Mouse (Mus musculus): ENCODE data around the gene Xylb. TPM values are rescaled to one million over a fixed set of nuclear protein-coding genes. Genes with fewer than 3 reads are reported as not detected.

Gene Xylb
- polyA plus RNA-seq, 1 experiment = 1.3 TPM

- H3K4me3 ChIP-seq (ENCODE audit: extremely low read depth, insufficient read depth, insufficient read length) = peak overlapping the region; percentile 92
- no peak for DNase-seq (ENCODE audit: low read depth in 1 of 2, low spot score in 2 of 2)
- peaks cover 8% of the 10 kb centered on the region; the same call in 1 of the 2 replicates for H3K4me1 ChIP-seq (ENCODE audit: control insufficient read depth, insufficient read depth, insufficient read length)
- TF ChIP-seq CTCF (IDR thresholded peaks at IDR 0.05; ENCODE audit: extremely low read depth, insufficient read depth, insufficient read length, insufficient replicate concordance) = no peak
- no peak for TF ChIP-seq POLR2A (IDR thresholded peaks at IDR 0.05; ENCODE audit: low read depth, low read length)
- peak overlapping the region; percentile 75 for H3K27ac ChIP-seq (ENCODE audit: insufficient read depth, low read length)
- H3K36me3 ChIP-seq (ENCODE audit: control insufficient read depth, insufficient read depth, low read length) = peaks cover 14% of the 10 kb centered on the region
- H3K27me3 ChIP-seq (ENCODE audit: control insufficient read depth, insufficient read depth, low read length) = no peaks in the 10 kb centered on the region
- WGBS = 0% methylated on average over 8 of the region's 8 CpGs
Observed at GRCm38 (mm10) chr9:119340212-119340580, 17.0 kb upstream of the Xylb start.

- DNase-seq (ENCODE audit: low read depth in 1 of 2, low spot score in 2 of 2) = peak; percentile 91 to 93
- no peak for TF ChIP-seq CTCF (IDR thresholded peaks at IDR 0.05; ENCODE audit: extremely low read depth, insufficient read depth, insufficient read length, insufficient replicate concordance)
- WGBS = 1% methylated on average over 68 of the region's 68 CpGs
- no peaks in the 10 kb centered on the region for H3K27me3 ChIP-seq (ENCODE audit: control insufficient read depth, insufficient read depth, low read length)
- H3K4me1 ChIP-seq (ENCODE audit: control insufficient read depth, insufficient read depth, insufficient read length) = peaks cover 8% of the 10 kb centered on the region; the same call in 1 of the 2 replicates
- H3K4me3 ChIP-seq (ENCODE audit: extremely low read depth, insufficient read depth, insufficient read length) = peak within 1 kb of the TSS; percentile 92
- H3K36me3 ChIP-seq (ENCODE audit: control insufficient read depth, insufficient read depth, low read length) = peaks cover 21% of the 10 kb centered on the region
- peak within 1 kb of the TSS; percentile 75 for H3K27ac ChIP-seq (ENCODE audit: insufficient read depth, low read length)
Observed at GRCm38 (mm10) chr9:119340909-119341816, 16.0 kb upstream of the Xylb start, which contains the start of gene Myd88. Myd88 (minus strand) TSS chr9:119341411.

DNA sequence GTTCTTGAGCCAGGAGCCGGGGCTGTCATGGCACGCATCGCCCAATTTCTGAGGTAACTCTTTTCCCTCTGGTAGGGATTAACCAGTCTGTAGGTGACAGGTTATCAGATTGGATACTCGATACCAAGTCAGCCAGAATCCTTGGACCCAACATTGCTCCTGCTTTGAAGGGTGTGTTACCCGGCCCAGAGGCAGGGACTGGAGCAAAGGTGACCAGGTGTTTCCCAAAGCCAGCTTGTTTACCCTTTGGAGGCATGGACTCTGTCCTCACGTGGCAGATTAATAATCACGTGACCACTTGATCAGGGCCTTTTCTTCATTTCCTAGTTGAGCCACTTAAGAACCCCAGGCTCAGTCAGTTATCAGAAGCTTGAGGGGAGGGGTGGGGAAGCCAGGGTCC, 14.5 kb upstream of the Xylb start:
- H3K4me1 ChIP-seq (ENCODE audit: control insufficient read depth, insufficient read depth, insufficient read length) = peaks cover 8% of the 10 kb centered on the region; the same call in 1 of the 2 replicates
- no peak overlapping the region for H3K4me3 ChIP-seq (ENCODE audit: extremely low read depth, insufficient read depth, insufficient read length)
- 90% methylated on average over 7 of the region's 7 CpGs for WGBS
- H3K36me3 ChIP-seq (ENCODE audit: control insufficient read depth, insufficient read depth, low read length) = peaks cover 20% of the 10 kb centered on the region
- no peak overlapping the region for H3K27ac ChIP-seq (ENCODE audit: insufficient read depth, low read length)
- no peaks in the 10 kb centered on the region for H3K27me3 ChIP-seq (ENCODE audit: control insufficient read depth, insufficient read depth, low read length)
- DNase-seq (ENCODE audit: low read depth in 1 of 2, low spot score in 2 of 2) = no peak
- no peak for TF ChIP-seq POLR2A (IDR thresholded peaks at IDR 0.05; ENCODE audit: low read depth, low read length)
- TF ChIP-seq CTCF (IDR thresholded peaks at IDR 0.05; ENCODE audit: extremely low read depth, insufficient read depth, insufficient read length, insufficient replicate concordance) = no peak

GRCm38 (mm10) chr9:119346376-119346775, 10.8 kb upstream of the Xylb start:
- Histone ChIP-seq H3K4me3 (ENCODE audit: extremely low read depth, insufficient read depth, insufficient read length) (no peak overlapping the region), H3K27me3 (ENCODE audit: control insufficient read depth, insufficient read depth, low read length) (no peaks in the 10 kb centered on the region), H3K36me3 (ENCODE audit: control insufficient read depth, insufficient read depth, low read length) (peaks cover 28% of the 10 kb centered on the region), H3K4me1 (ENCODE audit: control insufficient read depth, insufficient read depth, insufficient read length) (peaks cover 4% of the 10 kb centered on the region; the same call in 1 of the 2 replicates), H3K27ac (ENCODE audit: insufficient read depth, low read length) (no peak overlapping the region)
- TF ChIP-seq CTCF (IDR thresholded peaks at IDR 0.05; ENCODE audit: extremely low read depth, insufficient read depth, insufficient read length, insufficient replicate concordance) = no peak
- no peak for DNase-seq (ENCODE audit: low read depth in 1 of 2, low spot score in 2 of 2)
- WGBS = 94% methylated on average over 8 of the region's 8 CpGs

DNA sequence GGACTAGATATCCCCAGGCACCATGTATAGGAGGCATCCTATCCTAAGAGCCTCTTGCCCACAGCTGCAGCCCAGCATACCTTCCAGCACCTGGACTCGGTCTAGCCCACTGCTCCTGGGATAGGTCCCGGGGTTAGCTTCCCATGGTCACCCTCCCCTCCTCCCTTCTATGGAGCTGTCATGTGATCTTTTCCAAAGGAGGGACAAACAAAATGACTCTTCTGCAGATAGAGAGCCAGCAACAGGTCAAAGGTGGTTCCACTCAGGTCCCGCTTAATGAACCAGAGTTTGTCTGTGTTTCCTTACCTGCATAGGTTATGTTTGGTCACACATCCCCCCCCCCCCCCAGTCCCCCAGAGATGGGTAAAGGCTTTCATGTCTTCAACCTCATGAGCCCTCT, 6.7 kb upstream of the Xylb start:
- H3K27ac ChIP-seq (ENCODE audit: insufficient read depth, low read length) = no peak overlapping the region
- 96% methylated on average over 3 of the region's 3 CpGs for WGBS
- no peaks in the 10 kb centered on the region for H3K27me3 ChIP-seq (ENCODE audit: control insufficient read depth, insufficient read depth, low read length)
- no peak for TF ChIP-seq CTCF (IDR thresholded peaks at IDR 0.05; ENCODE audit: extremely low read depth, insufficient read depth, insufficient read length, insufficient replicate concordance)
- TF ChIP-seq POLR2A (IDR thresholded peaks at IDR 0.05; ENCODE audit: low read depth, low read length) = no peak
- peaks cover 21% of the 10 kb centered on the region for H3K36me3 ChIP-seq (ENCODE audit: control insufficient read depth, insufficient read depth, low read length)
- H3K4me1 ChIP-seq (ENCODE audit: control insufficient read depth, insufficient read depth, insufficient read length) = no peaks in the 10 kb centered on the region
- no peak overlapping the region for H3K4me3 ChIP-seq (ENCODE audit: extremely low read depth, insufficient read depth, insufficient read length)
- DNase-seq (ENCODE audit: low read depth in 1 of 2, low spot score in 2 of 2) = no peak

DNA sequence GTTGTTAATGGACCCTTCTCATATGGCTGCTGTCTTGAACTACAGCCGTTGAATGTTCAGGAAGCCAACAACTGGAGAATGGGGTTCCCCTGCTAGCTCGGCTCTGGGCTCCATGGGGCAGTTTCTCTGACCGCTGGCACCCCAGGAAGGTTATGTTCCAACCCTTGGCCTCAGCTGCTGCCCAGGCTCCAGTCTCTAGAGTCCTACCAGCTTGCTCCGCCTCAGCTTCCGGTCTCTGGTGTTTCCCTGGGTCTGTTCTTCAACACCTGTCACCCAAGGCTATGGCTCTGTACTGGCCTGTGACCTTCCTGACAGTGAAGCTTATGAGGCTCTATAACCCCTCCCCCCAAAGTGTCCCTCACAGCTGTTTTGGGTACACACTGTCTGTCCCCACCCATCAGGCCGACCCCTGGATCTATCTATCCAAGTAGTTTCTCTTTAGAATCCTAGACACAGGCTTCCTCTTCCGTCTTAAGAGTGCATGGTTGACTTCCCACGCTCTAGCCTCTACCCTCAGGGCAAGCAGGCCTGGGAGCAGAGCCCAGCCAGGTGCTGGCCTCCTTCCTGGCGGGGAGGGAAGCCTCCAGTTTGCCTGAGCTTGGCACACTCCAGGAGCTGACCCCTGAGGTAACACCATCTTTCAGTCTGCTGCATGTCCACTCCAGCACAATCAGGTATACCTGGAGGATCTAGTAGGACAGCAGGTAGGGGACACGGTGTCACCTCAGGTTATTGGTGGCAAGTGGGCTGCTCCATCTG, 6.1 kb upstream of the Xylb start:
- Histone ChIP-seq H3K4me3 (ENCODE audit: extremely low read depth, insufficient read depth, insufficient read length) (no peak overlapping the region), H3K4me1 (ENCODE audit: control insufficient read depth, insufficient read depth, insufficient read length) (no peaks in the 10 kb centered on the region), H3K27ac (ENCODE audit: insufficient read depth, low read length) (no peak overlapping the region), H3K36me3 (ENCODE audit: control insufficient read depth, insufficient read depth, low read length) (peaks cover 16% of the 10 kb centered on the region), H3K27me3 (ENCODE audit: control insufficient read depth, insufficient read depth, low read length) (no peaks in the 10 kb centered on the region)
- no peak for DNase-seq (ENCODE audit: low read depth in 1 of 2, low spot score in 2 of 2)
- 90% methylated on average over 10 of the region's 10 CpGs for WGBS
- no peak for TF ChIP-seq POLR2A (IDR thresholded peaks at IDR 0.05; ENCODE audit: low read depth, low read length)
- no peak for TF ChIP-seq CTCF (IDR thresholded peaks at IDR 0.05; ENCODE audit: extremely low read depth, insufficient read depth, insufficient read length, insufficient replicate concordance)
